Comparison of ENCODE assay signal across 7 mouse cellular contexts in genomic region chr4:44233713-44234003, GRCm38 (mm10). TPM values are rescaled to one million over a fixed set of nuclear protein-coding genes. Genes with fewer than 3 reads are reported as not detected.
DNase-seq lines count a peak whose midpoint lies in the region; ATAC-seq and TF ChIP-seq lines count a peak whose summit lies in the region.

Rnf38 (minus strand) TSS chr4:44233789.

- no peak for TF ChIP-seq CTCF in testis, adult 2 months (IDR thresholded peaks at IDR 0.05; ENCODE audit: control insufficient read depth, insufficient read depth, insufficient replicate concordance, low read depth, low read length)
- no peak for TF ChIP-seq CTCF in olfactory bulb, adult 2 months (IDR thresholded peaks at IDR 0.05; ENCODE audit: insufficient read depth, low read depth, low read length)

- no peak for ATAC-seq in erythroblast, adult 5-6 weeks (replicated peaks; ENCODE audit: low FRiP score, poor library complexity, severe bottlenecking)
- ATAC-seq in limb, embryonic 12.5 days (ENCODE audit: insufficient number of reproducible peaks, insufficient read depth, low FRiP score, low TSS enrichment, low read depth), result no peak

- no peak for TF ChIP-seq POLR2A in testis, adult 2 months (IDR thresholded peaks at IDR 0.05; ENCODE audit: control insufficient read depth, low read depth, low read length)
- TF ChIP-seq POLR2A in olfactory bulb, adult 2 months (IDR thresholded peaks at IDR 0.05; ENCODE audit: insufficient read depth, low read depth, low read length), result no peak

- H3K4me3 ChIP-seq in testis, adult 2 months (ENCODE audit: control insufficient read depth, low read depth, low read length), result peak within 1 kb of the TSS; percentile 96
- peak within 1 kb of the TSS; percentile 91 for H3K4me3 ChIP-seq in limb, embryonic 12.5 days (replicated peaks)
- H3K4me3 ChIP-seq in olfactory bulb, adult 2 months (ENCODE audit: insufficient read depth, low read depth, low read length), result peak within 1 kb of the TSS; percentile 73

- H3K4me2 ChIP-seq in limb, embryonic 12.5 days, result peak within 1 kb of the TSS; percentile 91

- WGBS in limb, embryonic 12.5 days, result 0% methylated on average over 15 of the region's 61 CpGs
- 27% methylated on average over 61 of the region's 61 CpGs for WGBS in olfactory bulb, adult 2 months

- no peak for DNase-seq in testis, postnatal 10 days (ENCODE audit: low spot score)
- DNase-seq in heart, postnatal 14 days, result no peak
- no peak for DNase-seq in frontal cortex, postnatal 10 days (ENCODE audit: low spot score in 2 of 2)

- no peaks in the 10 kb centered on the region for H3K27me3 ChIP-seq in testis, adult 2 months (ENCODE audit: control insufficient read depth, insufficient read depth, low read length)
- no peaks in the 10 kb centered on the region for H3K27me3 ChIP-seq in limb, embryonic 12.5 days

- H3K27ac ChIP-seq in testis, adult 2 months (ENCODE audit: control insufficient read depth, insufficient read depth, low read depth, low read length), result peak within 1 kb of the TSS; percentile 90
- H3K27ac ChIP-seq in limb, embryonic 12.5 days, result peak within 1 kb of the TSS; percentile 93
- peak within 1 kb of the TSS; percentile 69 for H3K27ac ChIP-seq in olfactory bulb, adult 2 months (ENCODE audit: insufficient read depth, low read depth, low read length)

- peaks cover 3% of the 10 kb centered on the region; the same call in 1 of the 2 replicates for H3K4me1 ChIP-seq in testis, adult 2 months (ENCODE audit: control insufficient read depth, insufficient read depth, low read length)
- peaks cover 24% of the 10 kb centered on the region for H3K4me1 ChIP-seq in limb, embryonic 12.5 days (replicated peaks)
- H3K4me1 ChIP-seq in olfactory bulb, adult 2 months (ENCODE audit: control insufficient read depth, insufficient read depth, low read length), result peaks cover 9% of the 10 kb centered on the region; the same call in 1 of the 2 replicates

- H3K9me3 ChIP-seq in limb, embryonic 12.5 days, result no peaks in the 10 kb centered on the region

- H3K9ac ChIP-seq in limb, embryonic 12.5 days (replicated peaks), result peak within 1 kb of the TSS; percentile 88

- no peaks in the 10 kb centered on the region for H3K36me3 ChIP-seq in testis, adult 2 months (ENCODE audit: control insufficient read depth, insufficient read depth, low read length)
- H3K36me3 ChIP-seq in limb, embryonic 12.5 days, result no peaks in the 10 kb centered on the region

- intact Hi-C loops in heart, postnatal 14 days (cut with DNase I), result loop anchor here (2.0 kb wide), 1 partner anchor 67 kb away; no protein-coding TSS in a partner anchor

RNA-seq across cellular contexts. Expression of gene Rnf38, which starts in this region (rescaled TPM):
- polyA plus RNA-seq in testis, adult 2 months (2012; rRNA removed), result 1,520 and 1,812 TPM in 2 replicates
- total RNA-seq in erythroblast, adult 5-6 weeks (2015; ENCODE audit: low replicate concordance), result 46.9 and 57.5 TPM in 2 replicates
- 26.5 and 39.2 TPM in 2 replicates for total RNA-seq in erythroblast, adult 5-6 weeks (2017; ENCODE audit: low replicate concordance)
- 10 to 100 TPM; 35.7 to 38.0 TPM for total RNA-seq in heart, postnatal 14 days (2021)
- polyA plus RNA-seq in limb, embryonic 12.5 days (2016; fragmentation: Nextera tagmentation; extraction: Ambion mirVana), result 29.4 and 31.5 TPM in 2 replicates
- polyA plus RNA-seq in olfactory bulb, adult 2 months (2012; ENCODE audit: insufficient read depth, insufficient read length, low replicate concordance, missing spikeins), result not detected in 2 replicates

Comparison
In these comparisons a context has a peak if more than half of its experiments do, and no peak if none do; other contexts are left out.
1. RNA of gene Rnf38 (polyA plus RNA-seq): 1,520 to 1,812 TPM in testis, adult 2 months; 29.4 to 31.5 TPM in limb, embryonic 12.5 days and not detected in olfactory bulb, adult 2 months; every median in the first group is over 10 times any median in the second.
2. Peak in every context shown above with its lines, with median percentiles within 50 percentile points of each other: H3K27ac ChIP-seq and H3K4me3 ChIP-seq.